Mouse (Mus musculus): Measurements from ENCODE around the gene Krt87. TPM values are rescaled to one million over a fixed set of nuclear protein-coding genes. Genes with fewer than 3 reads are reported as not detected.

The Krt87 gene
- total and polyA plus RNA-seq, 3 experiments, result not detected

GRCm38 (mm10) chr15:101455891-101456290, 17.3 kb upstream of the Krt87 start:
- TF ChIP-seq GATA1 (IDR thresholded peaks at IDR 0.05; ENCODE audit: borderline replicate concordance, low read length) (no peak), TAL1 (conservative IDR thresholded peaks at IDR 0.05; ENCODE audit: low read depth, low read length) (no peak), GATA2 (IDR thresholded peaks at IDR 0.05; ENCODE audit: borderline replicate concordance, low read depth, low read length) (no peak), POLR2AphosphoS5 (IDR thresholded peaks at IDR 0.05; ENCODE audit: insufficient replicate concordance, low read depth, low read length) (no peak), CTCF (IDR thresholded peaks at IDR 0.05; ENCODE audit: low read depth, low read length) (no peak)

GRCm38 (mm10) chr15:101455292-101455691, 16.7 kb upstream of the Krt87 start:
- Histone ChIP-seq H3K9me3 (replicated peaks) (peaks cover 63% of the 10 kb centered on the region), H3K4me3 (ENCODE audit: low read depth, low read length) (no peak overlapping the region), H3K4me1 (ENCODE audit: insufficient read depth, low read depth, low read length) (no peaks in the 10 kb centered on the region), H3K36me3 (replicated peaks) (no peaks in the 10 kb centered on the region), H3K27me3 (ENCODE audit: insufficient read depth, low read length) (no peaks in the 10 kb centered on the region)
- TF ChIP-seq GATA2 (IDR thresholded peaks at IDR 0.05; ENCODE audit: borderline replicate concordance, low read depth, low read length) (no peak), TAL1 (conservative IDR thresholded peaks at IDR 0.05; ENCODE audit: low read depth, low read length) (no peak), CTCF (IDR thresholded peaks at IDR 0.05; ENCODE audit: low read depth, low read length) (no peak), POLR2AphosphoS5 (IDR thresholded peaks at IDR 0.05; ENCODE audit: insufficient replicate concordance, low read depth, low read length) (no peak)
- DNase-seq (ENCODE audit: low spot score), result no peak
- no peak for ATAC-seq (ENCODE audit: extremely low read depth, insufficient number of reproducible peaks, low FRiP score, poor library complexity, severe bottlenecking)

More at GRCm38 (mm10) chr15:101455891-101456290, 17.3 kb upstream of the Krt87 start:
- Histone ChIP-seq H3K27me3 (ENCODE audit: insufficient read depth, low read length) (no peaks in the 10 kb centered on the region), H3K4me3 (ENCODE audit: low read depth, low read length) (no peak overlapping the region), H3K9me3 (replicated peaks) (peaks cover 62% of the 10 kb centered on the region), H3K36me3 (replicated peaks) (no peaks in the 10 kb centered on the region), H3K4me1 (ENCODE audit: insufficient read depth, low read depth, low read length) (no peaks in the 10 kb centered on the region)
- no peak for DNase-seq (ENCODE audit: low spot score)
- no peak for ATAC-seq (ENCODE audit: extremely low read depth, insufficient number of reproducible peaks, low FRiP score, poor library complexity, severe bottlenecking)

GRCm38 (mm10) chr15:101454774-101455173, 16.2 kb upstream of the Krt87 start:
- Histone ChIP-seq H3K27me3 (ENCODE audit: insufficient read depth, low read length) (no peaks in the 10 kb centered on the region), H3K4me3 (ENCODE audit: low read depth, low read length) (no peak overlapping the region), H3K4me1 (ENCODE audit: insufficient read depth, low read depth, low read length) (no peaks in the 10 kb centered on the region), H3K36me3 (replicated peaks) (no peaks in the 10 kb centered on the region), H3K9me3 (replicated peaks) (peaks cover 63% of the 10 kb centered on the region)
- no peak for TF ChIP-seq TAL1 (conservative IDR thresholded peaks at IDR 0.05; ENCODE audit: low read depth, low read length)
- TF ChIP-seq GATA2 (IDR thresholded peaks at IDR 0.05; ENCODE audit: borderline replicate concordance, low read depth, low read length), result no peak
- no peak for TF ChIP-seq CTCF (IDR thresholded peaks at IDR 0.05; ENCODE audit: low read depth, low read length)
- no peak for TF ChIP-seq GATA1 (IDR thresholded peaks at IDR 0.05; ENCODE audit: borderline replicate concordance, low read length)
- TF ChIP-seq POLR2AphosphoS5 (IDR thresholded peaks at IDR 0.05; ENCODE audit: insufficient replicate concordance, low read depth, low read length), result no peak
- ATAC-seq (ENCODE audit: extremely low read depth, insufficient number of reproducible peaks, low FRiP score, poor library complexity, severe bottlenecking) (no peak), DNase-seq (ENCODE audit: low spot score) (no peak)

- Histone ChIP-seq H3K36me3 (replicated peaks) (no peaks in the 10 kb centered on the region), H3K9me3 (replicated peaks) (peaks cover 65% of the 10 kb centered on the region), H3K4me3 (ENCODE audit: low read depth, low read length) (no peak overlapping the region), H3K4me1 (ENCODE audit: insufficient read depth, low read depth, low read length) (no peaks in the 10 kb centered on the region), H3K27me3 (ENCODE audit: insufficient read depth, low read length) (no peaks in the 10 kb centered on the region)
- DNase-seq (ENCODE audit: low spot score) (no peak), ATAC-seq (ENCODE audit: extremely low read depth, insufficient number of reproducible peaks, low FRiP score, poor library complexity, severe bottlenecking) (no peak)
- no peak for TF ChIP-seq TAL1 (conservative IDR thresholded peaks at IDR 0.05; ENCODE audit: low read depth, low read length)
- no peak for TF ChIP-seq POLR2AphosphoS5 (IDR thresholded peaks at IDR 0.05; ENCODE audit: insufficient replicate concordance, low read depth, low read length)
- TF ChIP-seq GATA2 (IDR thresholded peaks at IDR 0.05; ENCODE audit: borderline replicate concordance, low read depth, low read length), result no peak
- no peak for TF ChIP-seq GATA1 (IDR thresholded peaks at IDR 0.05; ENCODE audit: borderline replicate concordance, low read length)
- TF ChIP-seq CTCF (IDR thresholded peaks at IDR 0.05; ENCODE audit: low read depth, low read length), result no peak
Observed at GRCm38 (mm10) chr15:101453093-101453736, 14.6 kb upstream of the Krt87 start.

GRCm38 (mm10) chr15:101447444-101447843, 8.8 kb upstream of the Krt87 start, which contains the start of gene Krt88:
Krt88 (plus strand) TSS chr15:101447744.
- Histone ChIP-seq H3K4me3 (ENCODE audit: low read depth, low read length) (no peak within 1 kb of the TSS), H3K27me3 (ENCODE audit: insufficient read depth, low read length) (no peaks in the 10 kb centered on the region), H3K9me3 (replicated peaks) (peaks cover 31% of the 10 kb centered on the region), H3K36me3 (replicated peaks) (no peaks in the 10 kb centered on the region), H3K4me1 (ENCODE audit: insufficient read depth, low read depth, low read length) (no peaks in the 10 kb centered on the region)
- TF ChIP-seq CTCF (IDR thresholded peaks at IDR 0.05; ENCODE audit: low read depth, low read length), result no peak
- no peak for TF ChIP-seq GATA2 (IDR thresholded peaks at IDR 0.05; ENCODE audit: borderline replicate concordance, low read depth, low read length)
- TF ChIP-seq TAL1 (conservative IDR thresholded peaks at IDR 0.05; ENCODE audit: low read depth, low read length), result no peak
- TF ChIP-seq GATA1 (IDR thresholded peaks at IDR 0.05; ENCODE audit: borderline replicate concordance, low read length), result no peak
- no peak for TF ChIP-seq POLR2AphosphoS5 (IDR thresholded peaks at IDR 0.05; ENCODE audit: insufficient replicate concordance, low read depth, low read length)
- ATAC-seq (ENCODE audit: extremely low read depth, insufficient number of reproducible peaks, low FRiP score, poor library complexity, severe bottlenecking) (no peak), DNase-seq (ENCODE audit: low spot score) (no peak)

- no peak overlapping the region for H3K4me3 ChIP-seq (ENCODE audit: low read depth, low read length)
- H3K9me3 ChIP-seq (replicated peaks), result peaks cover 29% of the 10 kb centered on the region
- TF ChIP-seq POLR2AphosphoS5 (IDR thresholded peaks at IDR 0.05; ENCODE audit: insufficient replicate concordance, low read depth, low read length) (no peak), CTCF (IDR thresholded peaks at IDR 0.05; ENCODE audit: low read depth, low read length) (no peak), GATA2 (IDR thresholded peaks at IDR 0.05; ENCODE audit: borderline replicate concordance, low read depth, low read length) (no peak), TAL1 (conservative IDR thresholded peaks at IDR 0.05; ENCODE audit: low read depth, low read length) (no peak), GATA1 (IDR thresholded peaks at IDR 0.05; ENCODE audit: borderline replicate concordance, low read length) (no peak)
- H3K4me1 ChIP-seq (ENCODE audit: insufficient read depth, low read depth, low read length), result no peaks in the 10 kb centered on the region
- DNase-seq (ENCODE audit: low spot score) (no peak), ATAC-seq (ENCODE audit: extremely low read depth, insufficient number of reproducible peaks, low FRiP score, poor library complexity, severe bottlenecking) (no peak)
- H3K27me3 ChIP-seq (ENCODE audit: insufficient read depth, low read length), result no peaks in the 10 kb centered on the region
- no peaks in the 10 kb centered on the region for H3K36me3 ChIP-seq (replicated peaks)
Observed at GRCm38 (mm10) chr15:101446572-101446971, 8.0 kb upstream of the Krt87 start.
